Mouse (Mus musculus): ENCODE data around the gene Iqcd.

Gene Iqcd

GRCm38 (mm10) chr5:120603515-120603914, 14.7 kb downstream of the Iqcd start:
- DNase-seq (ENCODE audit: low spot score in 2 of 2), result no peak

- DNase-seq (ENCODE audit: low spot score in 2 of 2), result peak; percentile 68 to 69
Measured at GRCm38 (mm10) chr5:120604839-120605238, 16.0 kb downstream of the Iqcd start.

GRCm38 (mm10) chr5:120605241-120605661, 16.4 kb downstream of the Iqcd start:
- no peak for DNase-seq (ENCODE audit: low spot score in 2 of 2)

GRCm38 (mm10) chr5:120605688-120606087, 16.9 kb downstream of the Iqcd start:
- DNase-seq (ENCODE audit: low spot score in 2 of 2), result peak; percentile 75 to 81

- DNase-seq (ENCODE audit: low spot score in 2 of 2), result no peak
Measured at GRCm38 (mm10) chr5:120606590-120607200, 17.9 kb downstream of the Iqcd start.

GRCm38 (mm10) chr5:120607335-120607734, 18.5 kb downstream of the Iqcd start:
- no peak for DNase-seq (ENCODE audit: low spot score in 2 of 2)

- no peak for DNase-seq (ENCODE audit: low spot score in 2 of 2)
Measured at GRCm38 (mm10) chr5:120609246-120609775, 20.5 kb downstream of the Iqcd start.

GRCm38 (mm10) chr5:120610906-120611305, 22.1 kb downstream of the Iqcd start:
- DNase-seq (ENCODE audit: low spot score in 2 of 2), result no peak

- no peak for DNase-seq (ENCODE audit: low spot score in 2 of 2)
Measured at GRCm38 (mm10) chr5:120611416-120611815, 22.6 kb downstream of the Iqcd start.

GRCm38 (mm10) chr5:120612442-120612821, 23.6 kb downstream of the Iqcd start, which contains the start of the genes Rita1 and Ddx54:
Gene Rita1, minus strand, starts transcription at chr5:120612589.
Gene Ddx54, plus strand, starts transcription at chr5:120612739.
- peak; percentile 97 to 98 for DNase-seq (ENCODE audit: low spot score in 2 of 2)

GRCm38 (mm10) chr5:120612822-120613604, 24.2 kb downstream of the Iqcd start:
- peak; percentile 100 for DNase-seq (ENCODE audit: low spot score in 2 of 2)

GRCm38 (mm10) chr5:120615903-120616302, 27.1 kb downstream of the Iqcd start:
- DNase-seq (ENCODE audit: low spot score in 2 of 2), result no peak

GRCm38 (mm10) chr5:120618778-120619177, 30.0 kb downstream of the Iqcd start:
- no peak for DNase-seq (ENCODE audit: low spot score in 2 of 2)

GRCm38 (mm10) chr5:120619201-120619600, 30.4 kb downstream of the Iqcd start:
- DNase-seq (ENCODE audit: low spot score in 2 of 2), result no peak

- DNase-seq (ENCODE audit: low spot score in 2 of 2), result peak; percentile 71 to 74
Measured at GRCm38 (mm10) chr5:120620375-120621077, 31.7 kb downstream of the Iqcd start.

- DNase-seq (ENCODE audit: low spot score in 2 of 2), result no peak
Measured at GRCm38 (mm10) chr5:120621078-120621765, 32.4 kb downstream of the Iqcd start.

GRCm38 (mm10) chr5:120621846-120622197, 33.0 kb downstream of the Iqcd start:
- DNase-seq (ENCODE audit: low spot score in 2 of 2), result no peak

- DNase-seq (ENCODE audit: low spot score in 2 of 2), result no peak
Measured at GRCm38 (mm10) chr5:120622198-120622851, 33.5 kb downstream of the Iqcd start.

GRCm38 (mm10) chr5:120624427-120624826, 35.6 kb downstream of the Iqcd start:
- DNase-seq (ENCODE audit: low spot score in 2 of 2), result no peak

GRCm38 (mm10) chr5:120626399-120626798, 37.6 kb downstream of the Iqcd start:
- no peak for DNase-seq (ENCODE audit: low spot score in 2 of 2)

All from right cerebral cortex, postnatal 36 days (tissue).